Mouse (Mus musculus): ENCODE measurements at regions not wholly inside any gene's neighbourhood (a gene's known extent, or its start where the extent isn't known, plus 50 kb on each side); places are given as distances from the start of the nearest gene placed in this dataset.
A peak's percentile ranks its signal among the peaks of the same experiment; 100 is the strongest.
"Not testable (repeated sequence)": the region's sequence is repeated elsewhere in the genome, so short reads cannot be mapped to it uniquely, and the experiment has no call there.

- DNase-seq (ENCODE audit: low spot score in 2 of 2), result no peak
These were observed 76.7 kb upstream of the Try4 start for GRCm38 (mm10) chr6:41225382-41225781.

DNA sequence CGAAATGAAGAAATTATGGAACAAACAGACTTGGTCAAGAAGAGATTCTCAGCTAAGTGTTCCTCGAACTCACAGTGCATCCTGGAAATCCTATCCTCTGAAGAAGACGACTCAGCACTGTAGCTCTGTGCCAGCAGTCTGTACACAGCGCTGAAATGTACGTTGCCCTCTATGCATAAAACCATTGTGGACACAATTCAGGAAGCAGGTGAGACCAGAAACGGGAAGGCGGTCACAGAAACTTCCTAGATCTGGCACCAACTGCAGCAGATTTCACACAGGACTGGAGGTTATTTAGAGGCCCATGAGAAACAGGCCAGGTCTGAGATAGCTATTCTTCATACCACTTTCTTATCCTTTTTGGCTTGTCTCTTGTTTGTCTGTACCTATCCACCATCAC is 83.7 kb upstream of the Try4 start:
- DNase-seq (ENCODE audit: low spot score in 2 of 2), result no peak

GRCm38 (mm10) chr6:41215857-41216256 is 86.2 kb upstream of the Try4 start:
- DNase-seq (ENCODE audit: low spot score in 2 of 2), result no peak

DNA sequence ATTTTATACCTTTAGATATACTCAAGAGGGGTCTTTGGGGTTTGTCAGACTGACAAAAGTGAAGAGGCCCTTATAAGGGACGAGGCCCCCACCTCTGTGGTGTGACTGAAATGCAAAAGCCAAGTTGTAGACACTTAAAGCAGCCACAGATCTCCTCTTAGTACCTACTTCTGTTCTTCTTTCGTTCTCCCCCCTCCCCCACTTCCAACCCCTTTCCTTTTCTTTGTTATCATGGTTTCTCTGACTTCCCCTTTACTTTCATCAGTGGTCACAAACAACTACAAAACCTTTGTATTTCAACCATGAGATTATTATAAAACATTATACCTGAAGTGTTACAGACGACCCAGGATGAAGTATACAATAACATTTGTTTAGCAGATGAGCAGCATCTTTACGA is 96.2 kb upstream of the Try4 start:
- no peak for DNase-seq (ENCODE audit: low spot score in 2 of 2)

DNA sequence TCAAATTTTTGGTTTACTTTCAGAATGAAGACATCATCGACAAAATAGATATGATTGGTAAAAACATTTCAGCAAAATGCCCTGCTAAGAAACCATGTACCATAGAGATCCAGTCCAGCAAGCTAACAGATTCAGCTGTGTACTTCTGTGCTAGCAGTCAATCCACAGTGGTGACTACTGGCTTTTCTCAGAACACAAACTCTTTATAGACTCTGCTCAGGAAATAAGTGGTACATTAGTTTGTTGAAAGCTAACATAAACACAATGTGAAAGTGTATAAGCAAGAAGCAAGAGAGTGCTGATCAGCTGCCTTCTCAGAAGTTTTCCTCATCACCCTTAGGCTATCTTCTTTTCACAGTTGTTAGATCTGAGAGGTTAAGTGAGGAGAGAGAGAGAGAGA is 99.2 kb upstream of the Try4 start:
- DNase-seq (ENCODE audit: low spot score in 2 of 2), result no peak

- no peak for DNase-seq (ENCODE audit: low spot score in 2 of 2)
These were observed 99.8 kb upstream of the Try4 start for GRCm38 (mm10) chr6:41202302-41202701.

DNA sequence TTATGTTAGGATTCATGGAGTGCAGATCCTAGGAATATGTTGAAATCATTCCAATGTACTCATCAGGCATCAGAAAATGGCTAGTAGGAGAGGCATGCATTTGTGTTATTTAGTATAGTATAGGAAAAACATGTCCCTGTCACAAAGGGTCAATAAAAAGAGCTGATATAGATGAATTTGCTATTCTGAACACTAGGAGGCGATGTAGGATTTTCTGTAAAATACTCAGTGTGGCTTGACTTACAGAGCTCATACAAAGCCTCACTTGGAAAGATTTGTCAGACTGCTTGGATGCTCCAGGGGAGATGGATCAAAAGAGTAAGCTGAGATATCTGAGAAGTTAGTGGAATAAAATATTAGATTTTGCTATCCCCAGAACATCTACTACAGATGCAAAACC is 107.6 kb upstream of the Try4 start:
- no peak for DNase-seq (ENCODE audit: low spot score in 2 of 2)

- DNase-seq (ENCODE audit: low spot score in 2 of 2), result no peak
These were observed 110.2 kb upstream of the Try4 start for GRCm38 (mm10) chr6:41191734-41192326.

DNA sequence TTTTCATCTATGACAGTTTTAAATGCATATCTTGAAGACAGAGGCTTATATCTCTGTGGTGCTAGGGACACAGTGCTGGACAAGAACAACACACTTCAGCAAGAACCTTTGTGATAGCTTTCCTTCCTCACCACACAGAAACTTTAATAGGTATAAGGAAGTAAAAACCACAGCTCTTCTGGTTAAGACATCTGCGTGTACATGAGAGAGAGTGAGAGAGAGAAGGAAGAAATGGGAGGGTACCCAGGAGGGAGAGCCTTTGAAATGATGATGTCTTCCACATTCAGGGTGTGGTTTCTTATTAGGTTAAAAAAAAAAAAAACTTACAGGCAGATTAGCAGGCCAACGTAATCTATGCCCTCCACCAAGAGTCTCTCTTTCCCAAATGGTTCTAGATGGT is 113.2 kb upstream of the Try4 start:
- no peak for DNase-seq (ENCODE audit: low spot score in 2 of 2)

GRCm38 (mm10) chr6:41187966-41188365 is 114.1 kb upstream of the Try4 start:
- no peak for DNase-seq (ENCODE audit: low spot score in 2 of 2)

- no peak for DNase-seq (ENCODE audit: low spot score in 2 of 2)
These were observed 123.2 kb upstream of the Try4 start for GRCm38 (mm10) chr6:41178896-41179295.

DNA sequence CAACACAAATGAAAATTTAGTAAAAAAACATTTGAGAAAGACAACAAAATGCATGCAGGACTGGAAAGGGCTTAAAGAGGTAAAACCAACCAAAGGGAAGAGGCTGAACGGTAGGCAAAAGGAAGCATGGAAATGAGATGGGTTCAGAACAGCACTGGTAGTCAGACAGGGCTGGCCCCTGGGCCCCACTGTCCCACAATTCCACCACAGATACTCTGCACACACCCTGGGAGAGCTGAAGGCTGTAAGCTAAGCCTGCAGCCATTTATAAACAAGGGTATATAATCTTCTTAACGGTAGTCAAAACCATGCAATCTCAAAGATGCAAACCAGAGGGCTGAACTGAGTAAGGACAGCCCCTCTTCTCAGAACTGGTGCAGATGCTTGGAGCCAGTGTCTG is 124.0 kb upstream of the Try4 start:
- no peak for DNase-seq (ENCODE audit: low spot score in 2 of 2)

DNA sequence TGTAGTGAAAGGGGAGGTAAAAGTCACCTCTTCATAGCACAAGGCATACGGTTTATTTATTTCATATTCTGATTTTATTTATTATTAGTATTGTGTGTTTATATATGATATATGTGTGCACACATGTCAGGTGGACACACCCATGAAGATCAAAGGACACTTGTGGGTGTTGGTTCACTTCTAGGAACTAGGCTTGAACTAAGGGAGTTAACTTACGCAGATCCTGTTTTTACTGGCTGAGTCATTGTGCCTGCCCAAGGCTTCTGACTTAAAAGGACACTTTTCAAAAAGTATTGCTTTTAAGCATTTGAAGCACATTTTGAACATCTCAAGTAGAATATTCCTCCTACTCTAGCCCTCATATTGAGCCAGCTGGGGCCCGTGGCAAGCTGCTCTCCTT is 124.9 kb upstream of the Try4 start:
- DNase-seq (ENCODE audit: low spot score in 2 of 2), result no peak

GRCm38 (mm10) chr6:41176034-41176433 is 126.0 kb upstream of the Try4 start:
- no peak for DNase-seq (ENCODE audit: low spot score in 2 of 2)

- no peak for DNase-seq (ENCODE audit: low spot score in 2 of 2)
These were observed 128.2 kb upstream of the 2210010C04Rik start for GRCm38 (mm10) chr6:41163491-41163890.

DNA sequence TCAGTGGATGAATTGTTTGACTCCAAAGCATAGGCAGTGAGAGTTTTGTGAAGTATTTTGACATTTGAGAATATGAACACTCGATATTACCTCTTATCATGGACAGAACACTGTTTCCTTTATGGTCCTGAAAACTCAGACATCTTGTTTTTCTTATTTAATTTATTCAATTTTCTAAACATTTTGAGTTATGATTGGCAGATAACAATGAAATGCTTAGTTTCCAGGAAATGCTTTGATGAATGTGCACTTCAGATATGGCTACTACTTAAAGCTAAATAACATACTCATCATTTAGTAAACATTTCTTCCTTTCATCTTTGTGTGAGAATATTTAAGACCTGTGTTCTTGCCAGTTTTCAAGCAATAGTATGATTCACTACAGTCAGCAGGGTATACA is 126.4 kb upstream of the 2210010C04Rik start:
- DNase-seq (ENCODE audit: low spot score in 2 of 2), result no peak

- no peak for DNase-seq (ENCODE audit: low spot score in 2 of 2)
These were observed 116.8 kb upstream of the 2210010C04Rik start for GRCm38 (mm10) chr6:41152101-41152500.

- no peak for DNase-seq (ENCODE audit: low spot score in 2 of 2)
These were observed 116.2 kb upstream of the 2210010C04Rik start for GRCm38 (mm10) chr6:41151542-41151941.

GRCm38 (mm10) chr6:41140916-41141315 is 105.6 kb upstream of the 2210010C04Rik start:
- no peak for DNase-seq (ENCODE audit: low spot score in 2 of 2)

DNA sequence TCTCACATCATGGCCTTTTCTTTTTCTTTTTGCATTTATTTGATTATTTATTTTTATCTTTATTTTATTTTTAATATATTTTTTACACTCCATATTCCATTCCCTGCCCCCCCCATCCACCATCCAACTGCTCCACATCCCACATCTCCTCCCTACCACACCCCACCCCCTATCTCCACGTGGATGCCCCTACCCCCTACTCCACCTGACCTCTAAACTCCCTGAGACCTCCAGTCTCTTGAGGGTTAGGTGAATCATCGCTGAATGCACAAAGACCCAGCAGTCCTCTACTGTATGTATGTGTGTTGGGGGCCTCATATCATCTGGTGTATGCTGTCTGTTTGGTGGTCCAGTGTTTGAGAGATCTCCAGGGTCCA is 102.1 kb upstream of the 2210010C04Rik start:
- not testable (repeated sequence) for DNase-seq (ENCODE audit: low spot score in 2 of 2)

GRCm38 (mm10) chr6:41136717-41137400 is 101.5 kb upstream of the 2210010C04Rik start:
- peak; percentile 7 to 12 for DNase-seq (ENCODE audit: low spot score in 2 of 2)

DNA sequence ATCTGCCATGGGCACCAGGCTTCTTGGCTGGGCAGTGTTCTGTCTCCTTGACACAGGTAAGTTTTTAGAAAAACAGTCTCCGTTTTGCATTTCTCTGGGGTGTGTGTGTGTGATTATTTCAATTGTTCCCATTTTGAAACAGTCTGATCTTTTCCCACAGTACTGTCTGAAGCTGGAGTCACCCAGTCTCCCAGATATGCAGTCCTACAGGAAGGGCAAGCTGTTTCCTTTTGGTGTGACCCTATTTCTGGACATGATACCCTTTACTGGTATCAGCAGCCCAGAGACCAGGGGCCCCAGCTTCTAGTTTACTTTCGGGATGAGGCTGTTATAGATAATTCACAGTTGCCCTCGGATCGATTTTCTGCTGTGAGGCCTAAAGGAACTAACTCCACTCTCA is 99.9 kb upstream of the 2210010C04Rik start:
- DNase-seq (ENCODE audit: low spot score in 2 of 2), result no peak

- DNase-seq (ENCODE audit: low spot score in 2 of 2), result no peak
These were observed 94.6 kb upstream of the 2210010C04Rik start for GRCm38 (mm10) chr6:41129906-41130305.

- no peak for DNase-seq (ENCODE audit: low spot score in 2 of 2)
These were observed 92.5 kb upstream of the 2210010C04Rik start for GRCm38 (mm10) chr6:41127816-41128215.
